Mouse (Mus musculus): ENCODE measurements around the gene Il12rb1.

Gene Il12rb1

DNA sequence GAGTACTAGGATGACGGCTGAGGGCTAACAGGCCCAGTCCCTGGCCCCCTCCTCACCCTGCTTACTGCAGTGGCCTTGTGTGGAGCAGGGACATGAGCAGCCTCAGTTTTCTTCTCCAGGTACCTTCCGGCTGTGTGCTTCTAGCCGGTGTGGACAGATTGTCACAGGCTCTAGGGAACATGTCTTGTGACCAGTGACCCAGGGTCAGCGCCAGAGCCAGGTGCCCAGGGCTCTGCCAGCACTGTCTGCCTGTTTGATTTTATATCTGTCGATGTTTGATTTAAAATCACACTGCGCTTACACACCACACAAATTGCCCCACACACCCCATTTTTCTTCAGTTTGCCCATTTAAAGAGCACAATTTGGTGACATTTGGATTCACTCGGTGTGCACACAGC lies 15.6 kb downstream of the Il12rb1 start:
- no peak for TF ChIP-seq GATA4 (IDR thresholded peaks at IDR 0.05; ENCODE audit: insufficient replicate concordance, low read length)

DNA sequence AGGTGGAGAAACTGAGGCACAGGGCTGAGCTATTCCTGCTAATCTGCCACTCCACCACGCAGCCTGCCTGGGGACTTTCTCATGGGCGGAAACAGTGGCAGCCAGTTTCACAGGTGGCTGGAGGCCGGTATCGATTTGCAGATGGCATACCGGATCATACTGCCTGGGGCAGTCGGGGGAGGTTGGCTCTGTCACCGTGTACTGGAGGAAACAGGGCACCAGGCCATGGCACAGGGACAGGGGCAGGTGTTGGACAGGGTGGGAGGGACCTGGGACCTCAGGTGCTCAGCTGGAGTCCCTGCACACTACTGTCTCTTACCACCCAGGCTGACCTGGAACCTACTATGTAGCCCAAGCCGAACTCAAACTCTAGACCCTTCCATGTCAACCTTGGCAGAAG lies 17.6 kb downstream of the Il12rb1 start:
- no peak for TF ChIP-seq GATA4 (IDR thresholded peaks at IDR 0.05; ENCODE audit: insufficient replicate concordance, low read length)

DNA sequence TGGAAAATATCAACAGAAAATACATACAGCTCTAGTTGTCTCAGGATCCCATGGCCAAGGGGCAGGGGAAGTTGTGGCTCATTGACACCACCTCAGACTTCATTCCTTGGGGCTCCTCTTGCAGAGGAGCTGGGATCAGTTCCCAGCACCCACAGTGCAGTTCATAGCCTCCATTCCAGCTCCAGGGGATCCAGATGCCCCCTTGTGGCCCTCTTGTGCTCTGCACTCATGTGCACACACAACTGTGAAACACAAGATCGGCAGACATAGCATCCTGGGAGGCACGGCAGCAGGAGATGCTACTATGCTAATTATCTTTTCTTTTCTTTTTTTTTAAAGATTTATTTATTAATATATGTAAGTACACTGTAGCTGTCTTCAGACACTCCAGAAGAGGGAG lies 18.8 kb downstream of the Il12rb1 start:
- no peak for TF ChIP-seq GATA4 (IDR thresholded peaks at IDR 0.05; ENCODE audit: insufficient replicate concordance, low read length)

DNA sequence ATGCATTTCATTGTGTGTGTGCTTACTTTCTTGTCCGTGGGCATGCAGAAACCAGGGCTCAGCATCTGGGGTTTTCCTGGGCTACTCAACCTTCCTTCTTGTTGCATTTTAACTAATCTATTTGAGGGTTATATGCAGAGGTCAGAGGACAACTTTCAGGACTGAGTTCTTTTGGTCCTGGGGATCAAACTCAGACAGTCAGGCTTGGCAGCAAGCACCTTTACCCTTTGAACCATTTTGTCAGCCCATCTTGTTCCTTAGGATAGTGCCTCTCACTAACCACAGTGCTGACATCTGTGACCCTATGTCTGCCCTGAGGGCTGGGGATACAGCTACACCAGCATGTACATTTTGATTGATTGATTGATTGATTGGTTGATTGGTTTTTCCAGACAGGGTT lies 19.5 kb downstream of the Il12rb1 start:
- TF ChIP-seq GATA4 (IDR thresholded peaks at IDR 0.05; ENCODE audit: insufficient replicate concordance, low read length): no peak

DNA sequence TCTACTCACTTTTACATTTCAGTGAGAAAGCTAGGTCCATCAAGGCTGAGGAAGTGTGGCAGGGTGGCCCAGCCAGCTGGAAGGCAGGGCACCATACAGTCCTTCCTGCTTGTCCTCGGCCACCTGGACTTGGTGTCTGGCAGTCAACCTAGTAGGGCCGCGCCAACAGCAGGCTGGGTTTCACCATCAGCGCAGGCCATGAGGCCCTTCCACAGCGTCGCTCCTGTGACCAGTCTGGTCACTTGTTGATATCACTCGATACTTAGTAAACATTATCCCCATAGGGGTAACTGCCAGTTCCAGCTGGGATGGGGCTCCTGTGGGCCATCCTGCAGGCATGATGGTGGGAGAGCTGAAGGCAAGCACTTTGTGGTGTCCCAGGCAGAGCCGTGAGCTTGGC lies 23.3 kb downstream of the Il12rb1 start:
- no peak for TF ChIP-seq GATA4 (IDR thresholded peaks at IDR 0.05; ENCODE audit: insufficient replicate concordance, low read length)

DNA sequence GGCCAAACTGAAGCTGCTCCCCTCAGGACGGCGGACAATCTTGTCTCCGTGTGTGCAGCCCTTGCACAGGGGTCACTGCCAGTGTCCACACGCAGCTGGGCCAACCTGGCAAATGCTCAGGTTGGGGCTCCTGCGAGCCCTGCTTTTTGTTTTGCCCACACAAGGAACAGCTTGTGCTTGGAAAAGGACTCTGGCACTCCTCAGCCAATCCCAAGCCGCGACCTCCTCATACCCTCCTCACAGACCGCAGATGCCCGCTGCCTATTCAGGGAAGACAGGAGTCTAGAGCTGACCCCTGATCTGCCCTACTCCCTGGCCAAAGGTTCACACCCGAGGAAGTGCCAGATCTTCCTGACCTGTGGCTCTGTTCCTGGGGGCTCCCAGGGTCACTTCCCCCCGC lies 24.1 kb downstream of the Il12rb1 start:
- TF ChIP-seq GATA4 (IDR thresholded peaks at IDR 0.05; ENCODE audit: insufficient replicate concordance, low read length): no peak

DNA sequence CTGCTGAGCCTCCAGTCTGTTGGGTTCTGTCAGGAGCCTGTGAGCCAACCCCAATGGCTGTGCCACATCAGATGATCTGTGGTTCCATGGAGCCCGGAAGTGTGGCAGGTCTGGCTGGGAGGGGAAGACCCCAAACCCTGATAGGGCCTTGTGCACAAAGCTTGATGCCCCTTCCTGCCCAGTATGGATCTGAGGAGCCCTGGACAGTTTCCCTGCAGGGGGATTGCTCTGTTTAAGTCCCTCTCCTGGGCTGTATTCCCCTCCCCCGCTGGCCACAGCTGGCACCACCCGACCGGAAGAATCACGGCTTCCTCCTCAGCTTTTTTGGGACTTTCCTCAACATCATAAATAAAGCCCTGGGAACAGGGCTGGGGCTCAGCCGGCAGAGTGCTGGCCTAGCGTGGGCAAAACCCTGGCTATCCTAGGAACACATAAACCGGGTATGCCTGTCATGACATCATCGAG lies 24.8 kb downstream of the Il12rb1 start:
- no peak for TF ChIP-seq GATA4 (IDR thresholded peaks at IDR 0.05; ENCODE audit: insufficient replicate concordance, low read length)

DNA sequence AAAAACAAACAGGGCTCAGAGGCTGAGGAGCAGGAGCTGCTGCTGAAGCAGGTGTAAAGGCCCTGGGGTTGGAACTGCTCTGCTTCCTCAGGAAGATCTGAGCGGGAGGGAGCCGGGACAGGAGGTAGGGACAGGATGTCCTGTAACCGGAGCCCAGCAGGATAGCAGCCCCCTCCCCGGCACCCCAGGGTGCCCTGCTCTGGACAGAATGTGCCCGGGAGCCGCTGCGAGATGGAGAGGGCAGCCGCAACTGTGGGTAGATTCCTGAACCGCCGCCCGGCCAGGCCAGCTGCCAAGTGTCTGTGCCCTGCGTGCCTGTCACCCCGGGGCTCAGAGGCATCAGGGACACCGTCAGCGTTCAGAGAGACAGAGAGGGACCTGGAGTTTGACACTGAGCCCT lies 25.3 kb downstream of the Il12rb1 start:
- TF ChIP-seq GATA4 (IDR thresholded peaks at IDR 0.05; ENCODE audit: insufficient replicate concordance, low read length): peak; percentile 44; the same call in 1 of the 2 replicates

DNA sequence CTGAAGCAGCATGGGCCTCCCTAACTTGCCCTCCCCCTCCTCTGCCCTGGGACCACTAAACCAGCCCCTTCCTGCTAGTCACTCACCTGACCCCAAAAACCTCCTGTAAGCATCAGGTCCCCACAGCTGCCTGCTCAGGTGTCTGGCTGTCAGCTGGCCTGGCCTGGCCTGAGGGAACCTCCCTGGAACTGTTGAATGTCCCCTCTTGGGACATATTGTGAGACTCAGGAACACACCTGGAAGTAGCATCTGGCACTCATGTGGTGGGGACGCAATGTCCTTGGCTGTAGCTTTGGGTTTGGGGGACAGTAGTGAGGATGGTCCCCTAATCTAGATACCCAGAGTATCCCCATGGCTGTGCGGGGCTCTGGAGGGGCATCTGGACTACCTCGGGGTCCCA lies 25.8 kb downstream of the Il12rb1 start:
- TF ChIP-seq GATA4 (IDR thresholded peaks at IDR 0.05; ENCODE audit: insufficient replicate concordance, low read length): no peak

DNA sequence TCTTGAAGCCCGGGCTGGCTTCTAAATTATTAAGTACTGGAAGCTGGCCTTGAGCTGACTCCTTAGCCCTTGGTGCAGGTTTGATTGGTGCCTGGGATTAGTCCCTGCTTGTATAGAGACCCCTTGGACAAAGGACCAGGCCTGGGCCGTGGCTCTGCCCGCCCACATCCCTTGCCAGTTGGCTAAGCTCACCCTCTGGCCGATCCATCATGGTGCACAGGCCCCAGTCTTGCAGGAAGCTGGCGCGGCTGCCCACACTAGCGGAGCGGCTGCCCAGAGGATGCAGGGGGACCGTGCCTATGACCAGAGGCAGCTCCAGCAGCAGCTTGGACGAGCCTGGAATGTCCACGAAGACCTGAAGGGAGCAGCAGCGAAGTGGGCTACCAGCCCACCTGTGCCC lies 28.4 kb downstream of the Il12rb1 start:
- TF ChIP-seq GATA4 (IDR thresholded peaks at IDR 0.05; ENCODE audit: insufficient replicate concordance, low read length): no peak

DNA sequence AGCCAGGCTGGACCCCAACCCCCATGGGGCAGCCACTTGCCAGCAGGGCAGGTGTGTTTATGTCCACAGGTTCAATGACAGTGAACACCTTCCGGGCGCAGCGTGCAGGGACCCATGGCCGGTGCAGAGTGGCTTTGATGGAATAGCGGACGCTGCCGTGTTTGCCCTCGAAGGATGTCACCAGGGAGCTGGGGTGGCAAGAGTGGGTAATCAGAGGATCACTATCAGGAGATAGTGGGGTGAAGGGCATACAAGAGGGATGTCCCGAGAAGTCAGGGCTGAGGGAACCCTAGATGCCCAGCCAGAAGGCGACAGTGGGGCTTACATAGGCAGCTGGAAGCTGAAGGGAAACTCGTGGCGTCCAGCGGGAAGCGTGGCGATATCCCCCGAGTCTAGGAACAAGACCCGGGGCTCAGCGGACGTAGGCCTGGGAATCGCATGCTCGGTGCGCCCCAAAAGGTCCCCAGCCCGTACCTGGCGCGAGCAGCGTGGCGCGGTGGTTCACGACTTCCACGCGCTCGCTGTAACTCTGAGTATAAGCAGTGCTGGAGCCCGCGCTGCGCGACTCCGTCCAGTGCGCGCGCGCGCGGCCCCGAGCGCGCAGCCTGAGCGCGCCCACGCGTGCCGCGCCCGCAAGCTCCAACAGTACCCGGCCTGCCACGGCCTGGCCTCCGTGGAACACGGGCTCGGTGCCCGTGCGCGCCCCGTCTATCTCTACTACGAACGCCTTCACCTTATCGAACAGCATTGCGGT lies 30.6 kb downstream of the Il12rb1 start:
- no peak for TF ChIP-seq GATA4 (IDR thresholded peaks at IDR 0.05; ENCODE audit: insufficient replicate concordance, low read length)

DNA sequence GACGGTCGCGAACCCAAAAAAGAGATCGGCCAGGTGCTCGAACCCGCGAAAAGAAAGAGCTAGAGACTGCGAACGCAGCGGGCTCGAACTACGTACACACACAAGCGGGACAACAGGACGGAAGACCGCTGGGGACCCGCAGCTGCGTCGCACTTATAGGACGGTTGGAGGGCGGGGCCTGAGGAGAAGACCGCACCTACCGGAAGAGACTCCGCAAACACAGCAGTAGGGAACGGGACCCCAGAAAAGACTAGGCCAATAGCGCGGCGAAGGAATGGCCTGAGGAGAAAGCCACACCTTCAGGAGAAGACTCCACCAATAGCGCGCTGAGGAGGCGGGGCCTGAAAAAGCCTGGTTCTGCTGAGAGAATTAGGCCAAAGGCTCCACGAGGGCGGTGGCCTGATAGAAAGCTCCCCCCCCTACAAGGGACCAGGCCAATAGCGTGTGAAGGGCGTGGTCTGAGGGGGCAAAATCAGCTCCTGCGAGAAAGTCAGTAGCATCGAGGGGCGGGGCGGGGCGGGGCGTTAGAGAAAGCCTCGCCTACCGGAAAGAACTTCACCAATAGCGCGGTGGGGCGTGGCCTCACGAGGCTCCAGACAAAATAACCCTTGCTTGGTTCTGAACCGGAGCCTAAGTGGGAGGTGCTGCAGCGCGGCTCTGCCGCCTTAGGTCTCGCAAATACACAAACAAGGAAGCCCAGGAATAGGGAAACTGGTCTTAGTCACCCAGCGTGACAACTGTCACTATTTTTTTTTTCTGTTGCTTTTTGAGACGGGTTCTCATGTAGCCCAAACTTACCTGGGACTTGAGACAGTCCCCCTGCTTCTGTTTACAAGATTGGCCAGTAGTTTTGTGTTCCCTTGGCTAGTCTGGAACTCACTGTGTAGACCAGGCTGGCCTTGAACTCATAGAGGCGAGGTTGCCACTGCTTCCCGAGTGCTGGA lies 31.4 kb downstream of the Il12rb1 start, which contains the start of gene Arrdc2:
TSS of gene Arrdc2 (minus strand) at position 313 of the 944 bp plus-strand sequence.
- no peak; the same call in 1 of the 2 replicates for TF ChIP-seq GATA4 (IDR thresholded peaks at IDR 0.05; ENCODE audit: insufficient replicate concordance, low read length)

DNA sequence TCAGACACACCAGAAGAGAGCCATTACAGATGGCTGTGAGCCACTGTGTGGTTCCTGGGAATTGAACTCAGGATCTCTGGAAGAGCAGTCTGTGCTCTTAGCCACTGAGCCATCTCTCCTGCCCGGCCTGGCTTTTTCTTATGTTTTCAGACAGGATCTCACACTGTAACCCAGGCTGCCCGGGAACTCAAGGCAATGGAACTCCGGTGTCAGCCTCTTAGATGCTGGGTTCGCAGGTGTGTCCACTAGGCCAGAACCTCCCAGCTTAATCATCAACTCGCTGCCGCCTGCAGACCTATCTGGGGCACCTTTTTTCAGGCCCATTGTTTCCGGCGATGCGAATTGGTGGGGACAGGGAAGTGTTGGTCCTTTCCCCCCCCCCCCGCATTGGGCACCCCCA lies 32.3 kb downstream of the Il12rb1 start:
- no peak for TF ChIP-seq GATA4 (IDR thresholded peaks at IDR 0.05; ENCODE audit: insufficient replicate concordance, low read length)

DNA sequence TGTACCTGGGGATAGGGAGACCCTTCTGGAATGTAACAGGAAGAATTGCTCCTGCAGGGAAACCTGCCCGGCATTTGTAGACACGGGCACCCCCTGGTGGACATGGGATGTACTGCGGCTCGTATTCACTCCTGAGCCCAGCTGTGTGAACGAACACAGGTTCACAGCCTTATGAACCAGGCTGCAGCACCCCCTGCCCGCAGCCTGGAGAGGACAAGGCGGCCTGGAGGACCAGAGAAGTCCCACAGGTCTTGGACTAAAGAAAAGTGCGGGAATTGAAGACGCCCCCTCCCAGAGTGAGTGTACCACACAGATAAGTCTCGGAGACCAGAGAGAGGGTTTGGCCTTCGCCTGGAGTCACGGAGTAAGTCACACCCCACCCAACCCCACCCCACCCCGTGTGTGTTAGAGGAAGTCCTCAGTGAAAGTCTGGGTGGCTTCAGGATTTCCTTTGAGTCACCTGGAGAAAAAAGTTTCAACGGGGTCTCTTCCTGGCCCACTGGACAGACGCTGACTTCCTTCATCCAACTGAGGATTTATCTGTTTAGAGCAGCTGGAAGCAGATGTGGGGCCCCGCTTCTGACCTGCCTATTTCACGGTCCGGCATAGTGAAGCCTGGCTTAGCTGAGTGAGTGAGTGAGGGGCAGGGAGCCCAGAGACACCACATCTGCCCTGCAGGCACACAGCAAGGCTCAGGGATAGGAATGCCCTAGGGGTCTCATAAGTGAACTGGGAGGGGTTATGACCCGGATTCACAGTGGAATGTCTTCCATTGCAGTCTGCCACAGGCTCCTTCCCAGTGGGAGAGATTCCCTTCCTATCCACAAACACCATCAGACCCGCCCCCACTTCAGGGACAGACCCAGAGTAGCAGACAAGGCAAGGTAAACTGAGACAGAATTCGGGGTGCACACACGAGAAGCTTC lies 33.2 kb downstream of the Il12rb1 start:
- TF ChIP-seq GATA4 (IDR thresholded peaks at IDR 0.05; ENCODE audit: insufficient replicate concordance, low read length): no peak

DNA sequence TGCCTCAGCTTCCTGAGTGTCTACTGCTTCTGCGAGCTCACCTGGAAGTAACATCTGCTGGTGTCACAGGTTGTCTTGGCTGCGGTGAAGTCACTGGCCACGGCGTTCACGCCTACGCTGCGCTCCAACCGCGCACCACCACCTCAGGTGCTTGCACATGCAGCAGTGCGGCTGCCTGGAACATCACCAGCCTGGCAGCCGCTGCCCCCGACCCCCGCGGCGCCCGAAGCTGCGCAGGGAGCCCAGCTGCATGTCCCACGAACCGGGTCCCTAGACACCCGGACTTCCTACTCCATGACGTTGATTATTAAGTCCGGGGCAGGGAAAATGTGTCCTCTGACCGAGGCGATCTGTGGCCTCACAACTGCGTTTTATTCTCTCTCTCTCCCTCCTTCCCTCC lies 34.2 kb downstream of the Il12rb1 start:
- TF ChIP-seq GATA4 (IDR thresholded peaks at IDR 0.05; ENCODE audit: insufficient replicate concordance, low read length): no peak

Measured in liver, adult (tissue).